Mouse (Mus musculus) midbrain, embryonic 12.5 days (tissue): ENCODE data around the gene Kalrn. TPM values are rescaled to one million over a fixed set of nuclear protein-coding genes. Genes with fewer than 3 reads are reported as not detected.

Experiments
- ATAC-seq: fragments of 200-750 bp; cut with Nextera tagmentation; 2 replicates; pipeline ENCODE4 v1.8.0; 2017; ENCODE audit warnings: low read depth, moderate TSS enrichment, moderate library complexity; ENCODE audit not compliant: low FRiP score
- H3K27ac ChIP-seq: fragments of 300-500 bp; sonication (generic); replicated peaks from 2 replicates; pipeline ENCODE4 v1.5.1; 2016; ENCODE audit warnings: mild to moderate bottlenecking
- H3K27me3 ChIP-seq: fragments of 300-500 bp; sonication (generic); 2 replicates; pipeline ENCODE4 v1.6.1; 2016; ENCODE audit warnings: mild to moderate bottlenecking
- H3K36me3 ChIP-seq: fragments of 300-500 bp; sonication (generic); 2 replicates; pipeline ENCODE4 v1.6.1; 2016
- H3K4me1 ChIP-seq: fragments of 300-500 bp; sonication (generic); 2 replicates; pipeline ENCODE4 v1.6.1; 2016
- H3K4me2 ChIP-seq: fragments of 300-500 bp; sonication (generic); replicated peaks from 2 replicates; pipeline ENCODE4 v1.6.1; 2016; ENCODE audit warnings: mild to moderate bottlenecking, moderate library complexity
- H3K4me3 ChIP-seq: fragments of 300-500 bp; sonication (generic); 2 replicates; pipeline ENCODE4 v1.5.1; 2016; ENCODE audit warnings: mild to moderate bottlenecking
- H3K9ac ChIP-seq: fragments of 300-500 bp; sonication (generic); replicated peaks from 2 replicates; pipeline ENCODE4 v1.6.1; 2016; ENCODE audit warnings: mild to moderate bottlenecking, moderate library complexity
- H3K9me3 ChIP-seq: fragments of 300-500 bp; sonication (generic); 2 replicates; pipeline ENCODE4 v1.6.1; 2016; ENCODE audit warnings: mild to moderate bottlenecking
- WGBS: fragments of 180-500 bp; shearing (Covaris S2); methylation state at CpG from one replicate; pipeline ENCODE4 v1.1.7; 2016; 5-methylcytosine and 5-hydroxymethylcytosine counted together
- polyA plus RNA-seq: library from polyadenylated mRNA; unstranded; fragments of >200 nt; fragmentation: Nextera tagmentation; extraction: Ambion mirVana; gene quantifications from 2 replicates; pipeline ENCODE4 v1.2.1, GENCODE M21; 2016

The Kalrn gene
- polyA plus RNA-seq, 1 experiment from 2014 or later: 28.9 TPM

GRCm38 (mm10) chr16:34373519-34373918 lies 199.8 kb downstream of the Kalrn start:
- Histone ChIP-seq H3K36me3 (no peaks in the 10 kb centered on the region), H3K4me1 (peaks cover 8% of the 10 kb centered on the region; the same call in 1 of the 2 replicates), H3K4me2 (no peak overlapping the region), H3K4me3 (no peak overlapping the region), H3K27me3 (no peaks in the 10 kb centered on the region), H3K9ac (no peak overlapping the region), H3K27ac (no peak overlapping the region), H3K9me3 (no peaks in the 10 kb centered on the region)
- WGBS: 66% methylated on average over 4 of the region's 4 CpGs
- no peak for ATAC-seq

GRCm38 (mm10) chr16:34372103-34372741 lies 201.1 kb downstream of the Kalrn start:
- Histone ChIP-seq H3K4me2 (no peak overlapping the region), H3K4me1 (peaks cover 8% of the 10 kb centered on the region; the same call in 1 of the 2 replicates), H3K27me3 (no peaks in the 10 kb centered on the region), H3K27ac (no peak overlapping the region), H3K4me3 (no peak overlapping the region), H3K9me3 (no peaks in the 10 kb centered on the region), H3K36me3 (no peaks in the 10 kb centered on the region), H3K9ac (no peak overlapping the region)
- 85% methylated on average over 15 of the region's 15 CpGs for WGBS
- ATAC-seq: no peak

DNA sequence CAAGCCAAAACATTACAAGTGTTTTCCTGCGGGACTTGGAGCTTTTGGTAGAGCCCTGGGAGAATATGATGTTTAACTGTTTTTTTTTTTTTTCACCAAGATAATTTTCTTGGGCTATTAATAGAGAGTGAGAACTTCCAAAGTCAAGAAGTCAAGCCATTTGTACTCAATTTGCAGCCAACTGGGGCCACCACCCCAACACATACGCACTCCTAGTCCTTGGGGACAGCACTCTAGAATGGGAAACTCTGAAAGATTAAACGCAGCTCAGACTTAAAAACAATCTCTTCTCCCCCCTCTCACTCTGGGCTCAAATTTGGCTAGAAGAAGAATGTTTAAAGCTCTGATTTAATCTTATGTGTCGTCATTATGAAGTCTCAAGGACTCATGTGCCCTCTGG lies 214.1 kb downstream of the Kalrn start:
- no peak overlapping the region for H3K9ac ChIP-seq
- 83% methylated on average over 4 of the region's 4 CpGs for WGBS
- no peak overlapping the region for H3K4me2 ChIP-seq
- H3K4me1 ChIP-seq: peaks cover 3% of the 10 kb centered on the region; the same call in 1 of the 2 replicates
- H3K36me3 ChIP-seq: peaks cover 17% of the 10 kb centered on the region
- H3K27me3 ChIP-seq: no peaks in the 10 kb centered on the region
- no peak overlapping the region for H3K4me3 ChIP-seq
- ATAC-seq: no peak
- H3K9me3 ChIP-seq: no peaks in the 10 kb centered on the region
- no peak overlapping the region for H3K27ac ChIP-seq

DNA sequence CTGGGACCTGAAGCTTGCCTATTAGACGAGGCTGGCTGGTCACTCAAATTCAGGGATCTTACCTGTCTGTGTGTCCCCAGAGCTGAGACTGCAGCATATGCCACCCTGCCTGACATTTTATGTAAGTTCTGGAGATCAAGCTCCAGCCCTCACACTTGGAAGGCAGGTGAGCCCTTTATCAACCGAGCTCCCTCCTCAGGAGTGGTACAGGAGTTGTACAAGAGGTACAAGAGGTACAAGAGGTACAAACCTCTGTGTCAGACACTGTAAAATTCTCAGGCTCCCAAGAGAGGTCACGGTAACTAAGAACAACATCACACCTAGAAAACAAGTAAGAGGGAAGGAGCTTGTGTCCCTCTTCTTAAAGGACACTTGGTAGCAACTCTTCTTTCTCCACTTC lies 217.8 kb downstream of the Kalrn start:
- no peaks in the 10 kb centered on the region for H3K9me3 ChIP-seq
- 88% methylated on average over 3 of the region's 3 CpGs for WGBS
- no peak overlapping the region for H3K27ac ChIP-seq
- H3K36me3 ChIP-seq: peaks cover 15% of the 10 kb centered on the region
- H3K4me3 ChIP-seq: no peak overlapping the region
- no peak for ATAC-seq
- H3K27me3 ChIP-seq: no peaks in the 10 kb centered on the region
- no peak overlapping the region for H3K9ac ChIP-seq
- H3K4me1 ChIP-seq: no peaks in the 10 kb centered on the region
- no peak overlapping the region for H3K4me2 ChIP-seq

- Histone ChIP-seq H3K36me3 (peaks cover 13% of the 10 kb centered on the region), H3K9ac (no peak overlapping the region), H3K4me3 (no peak overlapping the region), H3K27ac (no peak overlapping the region), H3K9me3 (no peaks in the 10 kb centered on the region), H3K4me1 (no peaks in the 10 kb centered on the region), H3K27me3 (no peaks in the 10 kb centered on the region), H3K4me2 (no peak overlapping the region)
- no peak for ATAC-seq
- WGBS: 82% methylated on average over 3 of the region's 3 CpGs
Observed at GRCm38 (mm10) chr16:34354042-34354441, 219.3 kb downstream of the Kalrn start.

- WGBS: 50% methylated on average over 6 of the region's 6 CpGs
Observed at GRCm38 (mm10) chr16:34352747-34353146, 220.6 kb downstream of the Kalrn start.

DNA sequence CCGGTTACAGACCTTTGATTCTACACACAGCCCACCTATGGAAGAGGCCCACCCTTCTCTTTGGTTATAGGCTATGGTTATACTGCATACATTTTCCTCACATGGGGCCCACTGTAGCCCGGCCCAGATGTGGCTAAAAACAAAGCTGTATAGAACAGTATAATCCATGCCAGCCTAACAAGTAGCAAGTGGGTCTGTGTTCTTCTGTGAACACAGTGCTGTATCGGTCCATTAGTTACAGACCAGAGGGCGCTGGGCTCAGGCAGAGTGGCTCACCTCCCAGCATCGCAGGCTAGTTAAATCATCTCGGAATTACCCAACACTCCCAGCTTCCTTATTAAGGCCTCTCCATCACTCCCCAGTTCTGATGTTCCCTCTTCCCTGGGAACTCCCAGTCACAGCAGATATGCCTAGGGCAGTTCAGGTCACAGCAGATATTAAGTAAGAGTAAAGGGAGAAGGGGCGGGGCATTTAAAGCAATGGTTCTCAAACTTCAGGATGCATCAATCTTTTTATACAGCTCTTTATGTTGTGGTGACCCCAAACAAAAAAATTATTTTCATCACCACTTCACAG lies 221.7 kb downstream of the Kalrn start:
- no peaks in the 10 kb centered on the region for H3K27me3 ChIP-seq
- no peak overlapping the region for H3K4me2 ChIP-seq
- H3K27ac ChIP-seq: no peak overlapping the region
- H3K36me3 ChIP-seq: peaks cover 6% of the 10 kb centered on the region
- no peaks in the 10 kb centered on the region for H3K4me1 ChIP-seq
- ATAC-seq: no peak
- WGBS: 89% methylated on average over 7 of the region's 7 CpGs
- no peaks in the 10 kb centered on the region for H3K9me3 ChIP-seq
- H3K9ac ChIP-seq: no peak overlapping the region
- H3K4me3 ChIP-seq: no peak overlapping the region

More at GRCm38 (mm10) chr16:34352747-34353146, 220.6 kb downstream of the Kalrn start:
- H3K27me3 ChIP-seq: no peaks in the 10 kb centered on the region
- no peak overlapping the region for H3K4me3 ChIP-seq
- no peak for ATAC-seq
- no peak overlapping the region for H3K9ac ChIP-seq
- no peak overlapping the region for H3K4me2 ChIP-seq
- no peak overlapping the region for H3K27ac ChIP-seq
- no peaks in the 10 kb centered on the region for H3K9me3 ChIP-seq
- no peaks in the 10 kb centered on the region for H3K4me1 ChIP-seq
- peaks cover 13% of the 10 kb centered on the region for H3K36me3 ChIP-seq

GRCm38 (mm10) chr16:34347574-34347973 lies 225.8 kb downstream of the Kalrn start:
- no peaks in the 10 kb centered on the region for H3K27me3 ChIP-seq
- no peaks in the 10 kb centered on the region for H3K36me3 ChIP-seq
- ATAC-seq: no peak
- no peaks in the 10 kb centered on the region for H3K9me3 ChIP-seq
- no peak overlapping the region for H3K4me2 ChIP-seq
- 65% methylated on average over 10 of the region's 10 CpGs for WGBS
- H3K27ac ChIP-seq: no peak overlapping the region
- no peak overlapping the region for H3K9ac ChIP-seq
- no peak overlapping the region for H3K4me3 ChIP-seq
- peaks cover 2% of the 10 kb centered on the region; the same call in 1 of the 2 replicates for H3K4me1 ChIP-seq

DNA sequence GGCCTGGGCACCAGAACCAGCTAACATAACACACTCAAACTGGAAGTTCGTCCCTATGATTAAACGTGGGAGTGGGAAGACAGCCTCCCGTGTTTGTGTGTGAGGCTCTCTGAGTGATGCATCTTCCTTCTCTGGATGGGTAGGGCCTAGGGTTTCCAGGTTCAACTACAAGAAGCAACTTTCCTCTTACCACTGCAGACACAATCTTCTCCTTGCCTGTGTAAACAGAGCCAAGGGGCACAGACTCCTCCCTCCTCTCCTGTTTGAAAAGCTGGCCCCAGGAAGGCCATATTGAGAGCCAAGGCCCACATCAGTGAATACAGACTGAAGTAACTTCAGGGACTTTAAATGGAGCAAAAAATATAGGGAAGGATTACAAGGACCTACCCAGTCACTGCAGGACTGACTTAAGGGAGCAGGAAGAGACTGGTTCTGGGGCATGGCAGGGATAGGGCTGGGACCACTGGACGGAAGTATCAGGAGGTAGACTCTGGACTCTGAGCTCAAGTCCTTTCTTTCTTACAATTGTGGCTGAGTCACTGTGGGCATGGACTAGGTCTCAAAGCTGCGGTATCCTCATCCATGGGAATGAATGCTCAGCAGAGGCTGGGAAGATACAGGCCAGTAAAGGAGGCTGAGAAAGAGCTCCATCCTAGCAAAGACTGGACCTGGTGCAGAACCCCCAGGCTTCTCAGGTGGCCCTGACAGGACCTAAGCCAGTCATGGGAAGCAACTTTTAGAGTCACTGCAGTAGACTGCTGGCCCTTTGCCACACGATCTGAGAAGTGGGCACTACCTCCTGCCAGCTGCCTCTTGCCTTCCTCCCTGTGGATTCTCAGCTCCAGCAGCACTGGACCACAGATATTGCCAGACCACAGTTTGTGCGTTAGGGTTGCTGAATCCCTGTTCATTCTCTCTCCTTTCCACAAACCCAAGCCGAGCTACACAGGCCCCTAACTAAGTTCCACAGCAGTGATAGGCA lies 228.1 kb downstream of the Kalrn start:
- H3K36me3 ChIP-seq: no peaks in the 10 kb centered on the region
- peaks cover 6% of the 10 kb centered on the region for H3K4me1 ChIP-seq
- WGBS: 87% methylated on average over 8 of the region's 8 CpGs
- no peak for ATAC-seq
- H3K27me3 ChIP-seq: no peaks in the 10 kb centered on the region
- no peak overlapping the region for H3K27ac ChIP-seq
- no peaks in the 10 kb centered on the region for H3K9me3 ChIP-seq
- H3K4me2 ChIP-seq: no peak overlapping the region
- H3K4me3 ChIP-seq: no peak overlapping the region
- H3K9ac ChIP-seq: no peak overlapping the region

GRCm38 (mm10) chr16:34343968-34344367 lies 229.4 kb downstream of the Kalrn start:
- 67% methylated on average over 1 of the region's 1 CpGs for WGBS
- no peak overlapping the region for H3K4me3 ChIP-seq
- ATAC-seq: no peak
- no peak overlapping the region for H3K4me2 ChIP-seq
- H3K9ac ChIP-seq: no peak overlapping the region
- H3K27ac ChIP-seq: no peak overlapping the region
- H3K27me3 ChIP-seq: no peaks in the 10 kb centered on the region
- H3K9me3 ChIP-seq: no peaks in the 10 kb centered on the region
- H3K4me1 ChIP-seq: peaks cover 8% of the 10 kb centered on the region
- H3K36me3 ChIP-seq: no peaks in the 10 kb centered on the region

- H3K9me3 ChIP-seq: no peaks in the 10 kb centered on the region
- no peak overlapping the region for H3K4me2 ChIP-seq
- peaks cover 15% of the 10 kb centered on the region for H3K4me1 ChIP-seq
- H3K27me3 ChIP-seq: no peaks in the 10 kb centered on the region
- H3K27ac ChIP-seq: no peak overlapping the region
- WGBS: 93% methylated on average over 4 of the region's 4 CpGs
- H3K4me3 ChIP-seq: no peak overlapping the region
- no peak for ATAC-seq
- H3K36me3 ChIP-seq: no peaks in the 10 kb centered on the region
- no peak overlapping the region for H3K9ac ChIP-seq
Observed at GRCm38 (mm10) chr16:34343161-34343560, 230.2 kb downstream of the Kalrn start.
